Mouse (Mus musculus) liver, adult 2 months (tissue): Measurements from ENCODE around the gene 4930523C07Rik. TPM values are rescaled to one million over a fixed set of nuclear protein-coding genes. Genes with fewer than 3 reads are reported as not detected.

ENCODE experiments used
- DNase-seq: peaks from one replicate; pipeline ENCODE4 v3.0.0-alpha.2; 2011; ENCODE audit warnings: low read depth, low spot score; ENCODE audit errors: extremely low read depth
- H3K27ac ChIP-seq: fragments of 200-500 bp; replicated peaks from 2 replicates; pipeline ENCODE4 v1.5.1; 2012; ENCODE audit warnings: low read depth, mild to moderate bottlenecking, control low read depth, inconsistent platforms, low read length; ENCODE audit not compliant: insufficient read depth
- H3K27me3 ChIP-seq: fragments of 200-500 bp; 2 replicates; pipeline ENCODE4 v1.6.1; 2012; ENCODE audit warnings: mild to moderate bottlenecking, moderate library complexity, low read length, inconsistent platforms; ENCODE audit not compliant: control insufficient read depth, insufficient read depth
- H3K36me3 ChIP-seq: fragments of 200-500 bp; 2 replicates; pipeline ENCODE4 v1.6.1; 2012; ENCODE audit warnings: low read length, inconsistent platforms; ENCODE audit not compliant: control insufficient read depth, insufficient read depth
- H3K4me1 ChIP-seq: fragments of 200-500 bp; 2 replicates; pipeline ENCODE4 v1.6.1; 2011; ENCODE audit warnings: low read length; ENCODE audit not compliant: control insufficient read depth, insufficient read depth
- H3K4me3 ChIP-seq: fragments of 200-500 bp; 2 replicates; pipeline ENCODE4 v1.5.1; 2011; ENCODE audit warnings: low read depth, mild to moderate bottlenecking, control low read depth, low read length, moderate library complexity; ENCODE audit not compliant: insufficient read depth
- H3K79me2 ChIP-seq: fragments of 200-500 bp; 2 replicates; pipeline ENCODE4 v1.6.1; 2012; ENCODE audit warnings: inconsistent platforms, mild to moderate bottlenecking, low read length, moderate library complexity; ENCODE audit not compliant: control insufficient read depth, insufficient read depth
- H3K9ac ChIP-seq: fragments of 200-500 bp; 2 replicates; pipeline ENCODE4 v1.6.1; 2012; ENCODE audit warnings: low read depth, mild to moderate bottlenecking, control low read depth, inconsistent platforms, low read length
- CTCF ChIP-seq: fragments of 200-500 bp; IDR thresholded peaks from 2 replicates; pipeline ENCODE4 v1.5.1; 2011; ENCODE audit warnings: low read depth, low read length, control low read depth
- POLR2A ChIP-seq: fragments of 200-500 bp; IDR thresholded peaks from 2 replicates; pipeline ENCODE4 v1.6.1; 2011; ENCODE audit warnings: low read length, control low read depth; ENCODE audit not compliant: insufficient read depth; ENCODE audit errors: extremely low read depth
- WGBS: fragments of 180-500 bp; shearing (Covaris S2); methylation state at CpG from one replicate; pipeline ENCODE4 v1.1.7; 2018; 5-methylcytosine and 5-hydroxymethylcytosine counted together
- polyA plus RNA-seq: library from polyadenylated mRNA; depleted of rRNA; stranded (reverse); fragments of >200 nt; gene quantifications from 2 replicates; pipeline ENCODE4 v1.2.3, GENCODE M21; 2012
- total RNA-seq: library from RNA; depleted of rRNA; stranded (reverse); fragments of >200 nt; gene quantifications from 2 replicates; pipeline ENCODE4 v1.2.3, GENCODE M21; 2014

Gene 4930523C07Rik
- total and polyA plus RNA-seq, 2 experiments, result 5.5 to 13.0 TPM

- Histone ChIP-seq H3K4me1 (peaks cover 9% of the 10 kb centered on the region), H3K27me3 (no peaks in the 10 kb centered on the region), H3K27ac (no peak overlapping the region), H3K4me3 (no peak overlapping the region), H3K79me2 (no peaks in the 10 kb centered on the region; the same call in 1 of the 2 replicates), H3K36me3 (no peaks in the 10 kb centered on the region), H3K9ac (no peak overlapping the region)
- no peak for DNase-seq
- 94% methylated on average over 7 of the region's 7 CpGs for WGBS
- no peak for TF ChIP-seq POLR2A
- no peak for TF ChIP-seq CTCF
These were observed 2.9 kb upstream of the 4930523C07Rik start for GRCm38 (mm10) chr1:160041264-160041775.

GRCm38 (mm10) chr1:160042351-160042750, 1.8 kb upstream of the 4930523C07Rik start:
- TF ChIP-seq POLR2A (no peak), CTCF (no peak)

DNA sequence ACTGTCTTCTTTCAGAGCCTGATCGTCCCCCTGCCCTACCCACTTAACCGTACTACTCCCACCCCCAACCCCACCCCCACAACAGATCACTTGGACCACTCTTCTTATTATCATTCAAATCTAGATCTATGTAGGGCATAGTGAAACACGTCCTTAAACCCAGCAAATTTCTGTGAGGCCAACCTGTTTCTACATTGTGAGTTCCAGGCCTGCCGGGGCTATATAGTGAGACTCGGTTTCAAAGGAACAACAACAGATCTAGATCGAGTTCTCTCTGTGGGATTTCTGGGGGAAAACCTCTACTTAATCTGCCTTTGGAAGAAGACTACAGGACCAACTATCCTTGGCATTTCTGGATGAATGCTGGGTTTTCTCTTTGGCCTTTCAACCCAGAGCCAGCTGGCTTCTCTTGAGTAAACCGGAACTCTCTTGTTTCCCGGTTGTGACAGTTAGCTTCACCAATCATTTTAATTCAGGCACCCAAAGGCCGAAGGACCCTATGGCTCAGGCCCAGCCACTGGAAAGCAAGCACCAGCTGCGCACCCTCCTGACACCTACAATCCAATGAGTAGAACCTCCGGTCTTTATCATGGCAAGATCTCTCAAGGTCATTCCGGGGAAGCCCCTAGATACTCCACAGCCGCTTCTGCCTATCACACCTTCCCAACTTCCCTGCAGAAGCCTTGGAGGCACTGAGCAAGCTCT, 759 bp upstream of the 4930523C07Rik start:
- peak; percentile 71 for DNase-seq
- Histone ChIP-seq H3K4me3 (no peak overlapping the region), H3K9ac (peak overlapping the region; percentile 89)

More at GRCm38 (mm10) chr1:160042351-160042750, 1.8 kb upstream of the 4930523C07Rik start:
- no peaks in the 10 kb centered on the region for H3K27me3 ChIP-seq
- no peak for DNase-seq
- no peaks in the 10 kb centered on the region for H3K36me3 ChIP-seq
- 89% methylated on average over 7 of the region's 7 CpGs for WGBS
- peaks cover 1% of the 10 kb centered on the region; the same call in 1 of the 2 replicates for H3K79me2 ChIP-seq
- no peak overlapping the region for H3K4me3 ChIP-seq
- peaks cover 14% of the 10 kb centered on the region for H3K4me1 ChIP-seq
- no peak overlapping the region for H3K27ac ChIP-seq
- no peak overlapping the region for H3K9ac ChIP-seq

GRCm38 (mm10) chr1:160045056-160045715, 1.0 kb downstream of the 4930523C07Rik start:
- Histone ChIP-seq H3K36me3 (no peaks in the 10 kb centered on the region), H3K4me1 (peaks cover 21% of the 10 kb centered on the region), H3K27ac (peak overlapping the region; percentile 98), H3K79me2 (peaks cover 21% of the 10 kb centered on the region; the same call in 1 of the 2 replicates), H3K4me3 (peak overlapping the region; percentile 75), H3K27me3 (no peaks in the 10 kb centered on the region), H3K9ac (peak overlapping the region; percentile 74)
- WGBS, result 15% methylated on average over 3 of the region's 3 CpGs
- TF ChIP-seq POLR2A (no peak), CTCF (no peak)
- peak; percentile 75 for DNase-seq

More for the DNA sequence above, 759 bp upstream of the 4930523C07Rik start:
- 63% methylated on average over 13 of the region's 13 CpGs for WGBS
- Histone ChIP-seq H3K4me1 (peaks cover 21% of the 10 kb centered on the region), H3K27me3 (no peaks in the 10 kb centered on the region), H3K79me2 (peaks cover 11% of the 10 kb centered on the region; the same call in 1 of the 2 replicates), H3K27ac (peak overlapping the region; percentile 98), H3K36me3 (no peaks in the 10 kb centered on the region)
- no peak for TF ChIP-seq POLR2A
- TF ChIP-seq CTCF, result no peak

DNA sequence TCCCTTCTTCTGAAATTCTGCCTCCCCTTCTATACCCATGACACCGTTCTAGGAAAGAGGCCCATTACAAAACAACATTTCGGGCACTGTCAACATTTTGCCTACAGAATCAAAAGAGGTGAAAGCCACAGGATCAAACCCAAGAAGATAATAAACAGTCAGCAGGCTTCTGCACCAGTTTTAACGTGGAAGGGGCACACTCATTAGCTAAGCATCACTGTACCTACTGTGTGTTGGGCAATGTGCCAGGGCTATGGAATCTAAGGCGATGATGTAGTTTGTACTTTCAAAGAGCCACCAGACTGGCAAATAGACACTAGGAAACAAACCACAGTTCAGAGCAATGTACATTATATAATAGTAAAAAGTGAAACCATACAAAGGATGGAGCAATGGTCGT, 1.8 kb downstream of the 4930523C07Rik start:
- Histone ChIP-seq H3K27ac (peak overlapping the region; percentile 65), H3K9ac (no peak overlapping the region), H3K79me2 (peaks cover 22% of the 10 kb centered on the region; the same call in 1 of the 2 replicates), H3K4me3 (0 out of 2 replicates have a peak overlapping the region, but pooled peaks have one; percentile 75), H3K27me3 (no peaks in the 10 kb centered on the region), H3K4me1 (peaks cover 21% of the 10 kb centered on the region), H3K36me3 (no peaks in the 10 kb centered on the region)
- 36% methylated on average over 5 of the region's 5 CpGs for WGBS
- no peak for DNase-seq
- TF ChIP-seq POLR2A (no peak), CTCF (no peak)
